Mouse (Mus musculus): ENCODE measurements at regions not wholly inside any gene's neighbourhood (a gene's known extent, or its start where the extent isn't known, plus 50 kb on each side); places are given as distances from the start of the nearest gene placed in this dataset.
A peak's percentile ranks its signal among the peaks of the same experiment; 100 is the strongest.

DNA sequence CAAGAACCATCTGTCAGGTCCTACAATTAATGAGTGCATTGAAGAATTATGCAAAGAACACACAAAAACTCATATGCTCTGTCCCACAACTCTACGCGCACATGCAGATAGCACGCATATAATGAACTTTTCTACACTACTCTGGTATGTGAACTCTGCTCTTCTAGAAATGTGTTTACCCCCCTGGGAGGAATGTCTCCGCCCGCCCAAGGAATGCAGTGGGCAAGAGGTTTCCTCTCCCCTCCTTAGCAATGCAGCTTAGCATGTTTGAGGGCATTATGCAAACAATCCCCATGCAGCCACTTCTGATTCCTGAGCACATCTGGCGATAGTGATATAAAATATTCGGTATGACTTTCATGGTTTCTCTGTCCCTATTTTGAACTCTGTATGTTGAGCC, 59.0 kb upstream of the Tgfbr2 start:
- no peak overlapping the region for H3K9ac ChIP-seq (ENCODE audit: low read depth, low read length)
- H3K4me3 ChIP-seq = no peak overlapping the region
- WGBS = 89% methylated on average over 7 of the region's 7 CpGs
- no peaks in the 10 kb centered on the region for H3K27me3 ChIP-seq (ENCODE audit: control insufficient read depth, insufficient read depth, low read length)
- H3K36me3 ChIP-seq (ENCODE audit: control insufficient read depth, insufficient read depth, low read length) = no peaks in the 10 kb centered on the region
- no peaks in the 10 kb centered on the region for H3K79me2 ChIP-seq (replicated peaks; ENCODE audit: control insufficient read depth, insufficient read depth, low read length)
- no peak for DNase-seq
- TF ChIP-seq POLR2A (IDR thresholded peaks at IDR 0.05; ENCODE audit: insufficient read depth, low read depth, low read length) (no peak), EP300 (IDR thresholded peaks at IDR 0.05; ENCODE audit: insufficient read depth, low read depth, low read length) (no peak), CTCF (IDR thresholded peaks at IDR 0.05) (no peak)
- no peak overlapping the region for H3K27ac ChIP-seq
- intact Hi-C loops (cut with DNase I) = no loop called here
- peaks cover 5% of the 10 kb centered on the region for H3K4me1 ChIP-seq (ENCODE audit: control insufficient read depth, insufficient read depth, low read length)

GRCm38 (mm10) chr9:116232386-116232785, 57.2 kb upstream of the Tgfbr2 start:
- DNase-seq = no peak
- H3K4me3 ChIP-seq = no peak overlapping the region
- H3K9ac ChIP-seq (ENCODE audit: low read depth, low read length) = no peak overlapping the region
- intact Hi-C loops (cut with DNase I) = no loop called here
- H3K79me2 ChIP-seq (replicated peaks; ENCODE audit: control insufficient read depth, insufficient read depth, low read length) = no peaks in the 10 kb centered on the region
- H3K27ac ChIP-seq = no peak overlapping the region; the same call in 1 of the 2 replicates
- no peaks in the 10 kb centered on the region for H3K27me3 ChIP-seq (ENCODE audit: control insufficient read depth, insufficient read depth, low read length)
- TF ChIP-seq EP300 (IDR thresholded peaks at IDR 0.05; ENCODE audit: insufficient read depth, low read depth, low read length) = no peak
- TF ChIP-seq POLR2A (IDR thresholded peaks at IDR 0.05; ENCODE audit: insufficient read depth, low read depth, low read length) = no peak
- TF ChIP-seq CTCF (IDR thresholded peaks at IDR 0.05) = no peak
- no peaks in the 10 kb centered on the region for H3K36me3 ChIP-seq (ENCODE audit: control insufficient read depth, insufficient read depth, low read length)
- H3K4me1 ChIP-seq (ENCODE audit: control insufficient read depth, insufficient read depth, low read length) = peaks cover 7% of the 10 kb centered on the region
- WGBS = 62% methylated on average over 10 of the region's 10 CpGs

GRCm38 (mm10) chr9:116231351-116232311, 56.5 kb upstream of the Tgfbr2 start:
- Histone ChIP-seq H3K4me3 (no peak overlapping the region), H3K27me3 (ENCODE audit: control insufficient read depth, insufficient read depth, low read length) (no peaks in the 10 kb centered on the region), H3K9ac (ENCODE audit: low read depth, low read length) (no peak overlapping the region), H3K79me2 (replicated peaks; ENCODE audit: control insufficient read depth, insufficient read depth, low read length) (no peaks in the 10 kb centered on the region), H3K4me1 (ENCODE audit: control insufficient read depth, insufficient read depth, low read length) (peaks cover 8% of the 10 kb centered on the region), H3K36me3 (ENCODE audit: control insufficient read depth, insufficient read depth, low read length) (no peaks in the 10 kb centered on the region), H3K27ac (peak overlapping the region; percentile 26)
- WGBS = 47% methylated on average over 16 of the region's 16 CpGs
- peak in 1 of 2 experiments; percentile 52 for DNase-seq
- intact Hi-C loops (cut with DNase I) = no loop called here
- TF ChIP-seq POLR2A (IDR thresholded peaks at IDR 0.05; ENCODE audit: insufficient read depth, low read depth, low read length) (no peak), EP300 (IDR thresholded peaks at IDR 0.05; ENCODE audit: insufficient read depth, low read depth, low read length) (no peak), CTCF (IDR thresholded peaks at IDR 0.05) (no peak)

GRCm38 (mm10) chr9:116230346-116230745, 55.2 kb upstream of the Tgfbr2 start:
- H3K79me2 ChIP-seq (replicated peaks; ENCODE audit: control insufficient read depth, insufficient read depth, low read length) = no peaks in the 10 kb centered on the region
- intact Hi-C loops (cut with DNase I) = no loop called here

GRCm38 (mm10) chr9:116228443-116228842, 53.3 kb upstream of the Tgfbr2 start:
- intact Hi-C loops (cut with DNase I) = loop anchor here (2.0 to 5.0 kb wide), 2 partner anchors 24 to 99 kb away; no protein-coding TSS in a partner anchor
- TF ChIP-seq CTCF (IDR thresholded peaks at IDR 0.05) (no peak), EP300 (IDR thresholded peaks at IDR 0.05; ENCODE audit: insufficient read depth, low read depth, low read length) (no peak), POLR2A (IDR thresholded peaks at IDR 0.05; ENCODE audit: insufficient read depth, low read depth, low read length) (no peak)
- DNase-seq = no peak

More at GRCm38 (mm10) chr9:116230346-116230745, 55.2 kb upstream of the Tgfbr2 start:
- no peak for DNase-seq
- Histone ChIP-seq H3K36me3 (ENCODE audit: control insufficient read depth, insufficient read depth, low read length) (no peaks in the 10 kb centered on the region), H3K27me3 (ENCODE audit: control insufficient read depth, insufficient read depth, low read length) (no peaks in the 10 kb centered on the region), H3K9ac (ENCODE audit: low read depth, low read length) (no peak overlapping the region), H3K4me3 (no peak overlapping the region), H3K27ac (no peak overlapping the region), H3K4me1 (ENCODE audit: control insufficient read depth, insufficient read depth, low read length) (peaks cover 8% of the 10 kb centered on the region)
- 89% methylated on average over 7 of the region's 7 CpGs for WGBS
- TF ChIP-seq POLR2A (IDR thresholded peaks at IDR 0.05; ENCODE audit: insufficient read depth, low read depth, low read length) (no peak), CTCF (IDR thresholded peaks at IDR 0.05) (no peak), EP300 (IDR thresholded peaks at IDR 0.05; ENCODE audit: insufficient read depth, low read depth, low read length) (no peak)

GRCm38 (mm10) chr9:116227738-116228137, 52.6 kb upstream of the Tgfbr2 start:
- 49% methylated on average over 7 of the region's 7 CpGs for WGBS
- Histone ChIP-seq H3K27me3 (ENCODE audit: control insufficient read depth, insufficient read depth, low read length) (no peaks in the 10 kb centered on the region), H3K4me3 (no peak overlapping the region), H3K9ac (ENCODE audit: low read depth, low read length) (no peak overlapping the region), H3K4me1 (ENCODE audit: control insufficient read depth, insufficient read depth, low read length) (peaks cover 8% of the 10 kb centered on the region), H3K27ac (no peak overlapping the region), H3K36me3 (ENCODE audit: control insufficient read depth, insufficient read depth, low read length) (no peaks in the 10 kb centered on the region), H3K79me2 (replicated peaks; ENCODE audit: control insufficient read depth, insufficient read depth, low read length) (no peaks in the 10 kb centered on the region)
- DNase-seq = no peak
- intact Hi-C loops (cut with DNase I) = loop anchor here (2.0 to 5.0 kb wide), 2 partner anchors 25 to 100 kb away; no protein-coding TSS in a partner anchor
- TF ChIP-seq POLR2A (IDR thresholded peaks at IDR 0.05; ENCODE audit: insufficient read depth, low read depth, low read length) (no peak), EP300 (IDR thresholded peaks at IDR 0.05; ENCODE audit: insufficient read depth, low read depth, low read length) (no peak), CTCF (IDR thresholded peaks at IDR 0.05) (no peak)

More at GRCm38 (mm10) chr9:116228443-116228842, 53.3 kb upstream of the Tgfbr2 start:
- Histone ChIP-seq H3K9ac (ENCODE audit: low read depth, low read length) (no peak overlapping the region), H3K27me3 (ENCODE audit: control insufficient read depth, insufficient read depth, low read length) (no peaks in the 10 kb centered on the region), H3K4me3 (no peak overlapping the region), H3K36me3 (ENCODE audit: control insufficient read depth, insufficient read depth, low read length) (no peaks in the 10 kb centered on the region), H3K79me2 (replicated peaks; ENCODE audit: control insufficient read depth, insufficient read depth, low read length) (no peaks in the 10 kb centered on the region), H3K27ac (no peak overlapping the region), H3K4me1 (ENCODE audit: control insufficient read depth, insufficient read depth, low read length) (peaks cover 8% of the 10 kb centered on the region)
- WGBS = 25% methylated on average over 9 of the region's 9 CpGs

Measured in heart, adult 2 months (tissue).